Mouse (Mus musculus) limb, embryonic 14.5 days (tissue): ENCODE results near the gene Sec14l4. TPM values are rescaled to one million over a fixed set of nuclear protein-coding genes. Genes with fewer than 3 reads are reported as not detected.

ENCODE experiments used
- ATAC-seq: fragments of 200-750 bp; cut with Nextera tagmentation; 2 replicates; pipeline ENCODE4 v1.8.0; 2017; ENCODE audit warnings: low read depth, moderate number of reproducible peaks, moderate TSS enrichment; ENCODE audit not compliant: low FRiP score
- DNase-seq: peaks from one replicate; pipeline ENCODE4 v3.0.0-alpha.2; 2015; ENCODE audit warnings: low spot score
- H3K27ac ChIP-seq: fragments of 300-500 bp; sonication (generic); replicated peaks from 2 replicates; pipeline ENCODE4 v1.5.1; 2014; ENCODE audit warnings: low read depth, mild to moderate bottlenecking, low read length, moderate library complexity, mixed read lengths
- H3K27me3 ChIP-seq: fragments of 300-500 bp; sonication (generic); 2 replicates; pipeline ENCODE4 v1.6.1; 2014; ENCODE audit warnings: low read length, mixed read lengths; ENCODE audit not compliant: control insufficient read depth, insufficient read depth
- H3K36me3 ChIP-seq: fragments of 300-500 bp; sonication (generic); 2 replicates; pipeline ENCODE4 v1.6.1; 2014; ENCODE audit warnings: mild to moderate bottlenecking, low read length, moderate library complexity, mixed read lengths; ENCODE audit not compliant: control insufficient read depth, insufficient read depth
- H3K4me1 ChIP-seq: fragments of 300-500 bp; sonication (generic); 2 replicates; pipeline ENCODE4 v1.6.1; 2014; ENCODE audit warnings: antibody characterized with exemption, low read length, mixed read lengths; ENCODE audit not compliant: control insufficient read depth, insufficient read depth
- H3K4me2 ChIP-seq: fragments of 300-500 bp; sonication (generic); replicated peaks from 2 replicates; pipeline ENCODE4 v1.6.1; 2014; ENCODE audit warnings: low read depth, mild to moderate bottlenecking, low read length, moderate library complexity; ENCODE audit not compliant: severe bottlenecking
- H3K4me3 ChIP-seq: fragments of 300-500 bp; sonication (generic); replicated peaks from 2 replicates; pipeline ENCODE4 v1.5.1; 2014; ENCODE audit warnings: low read length
- H3K9ac ChIP-seq: fragments of 300-500 bp; sonication (generic); 2 replicates; pipeline ENCODE4 v1.6.1; 2014; ENCODE audit warnings: mild to moderate bottlenecking, low read depth, low read length, moderate library complexity; ENCODE audit not compliant: severe bottlenecking
- H3K9me3 ChIP-seq: fragments of 300-500 bp; sonication (generic); 2 replicates; pipeline ENCODE4 v1.6.1; 2016; ENCODE audit warnings: low read length; ENCODE audit not compliant: control insufficient read depth
- POLR2A ChIP-seq: fragments of 200-500 bp; IDR thresholded peaks from 2 replicates; pipeline ENCODE4 v1.8.0; 2012; ENCODE audit warnings: inconsistent platforms, mild to moderate bottlenecking, moderate library complexity, borderline replicate concordance; ENCODE audit not compliant: insufficient read depth, insufficient read length; ENCODE audit errors: extremely low read depth
- WGBS: fragments of 180-500 bp; shearing (Covaris S2); extraction: QIAGEN DNeasy Blood & Tissue Kit; methylation state at CpG from one replicate; pipeline ENCODE4 v1.1.7; 2014; 5-methylcytosine and 5-hydroxymethylcytosine counted together
- polyA plus RNA-seq, 2 experiments: library from polyadenylated mRNA; depleted of rRNA in 1 of 2; stranded (reverse) in 1 of 2; unstranded in 1 of 2; fragments of >200 nt; fragmentation: Nextera tagmentation in 1 of 2; extraction: Ambion mirVana in 1 of 2; gene quantifications; 2 replicates each; pipeline versions ENCODE4 v1.2.1 to v1.2.3; 2012 to 2014

The Sec14l4 gene
- polyA plus RNA-seq, 2 experiments = 0.11 to 0.14 TPM

GRCm38 (mm10) chr11:4060866-4061575, 29.8 kb downstream of the Sec14l4 start:
- WGBS = 63% methylated on average over 5 of the region's 5 CpGs
- H3K27ac ChIP-seq = no peak overlapping the region
- no peak overlapping the region for H3K4me2 ChIP-seq
- H3K9ac ChIP-seq = no peak overlapping the region
- H3K9me3 ChIP-seq = no peaks in the 10 kb centered on the region
- no peak for TF ChIP-seq POLR2A
- no peaks in the 10 kb centered on the region for H3K4me1 ChIP-seq
- H3K4me3 ChIP-seq = no peak overlapping the region
- H3K36me3 ChIP-seq = no peaks in the 10 kb centered on the region
- ATAC-seq (no peak), DNase-seq (no peak)
- H3K27me3 ChIP-seq = no peaks in the 10 kb centered on the region

GRCm38 (mm10) chr11:4062523-4062922, 31.3 kb downstream of the Sec14l4 start:
- Histone ChIP-seq H3K9ac (no peak overlapping the region), H3K4me1 (no peaks in the 10 kb centered on the region)
- no peak for ATAC-seq

GRCm38 (mm10) chr11:4062981-4063380, 31.7 kb downstream of the Sec14l4 start:
- Histone ChIP-seq H3K27me3 (no peaks in the 10 kb centered on the region), H3K4me1 (no peaks in the 10 kb centered on the region), H3K9ac (no peak overlapping the region), H3K4me3 (no peak overlapping the region), H3K4me2 (no peak overlapping the region), H3K36me3 (no peaks in the 10 kb centered on the region), H3K27ac (no peak overlapping the region), H3K9me3 (no peaks in the 10 kb centered on the region)
- ATAC-seq (no peak), DNase-seq (no peak)
- 34% methylated on average over 6 of the region's 6 CpGs for WGBS
- TF ChIP-seq POLR2A = no peak

More at GRCm38 (mm10) chr11:4062523-4062922, 31.3 kb downstream of the Sec14l4 start:
- H3K9me3 ChIP-seq = no peaks in the 10 kb centered on the region
- WGBS = 83% methylated on average over 4 of the region's 4 CpGs
- TF ChIP-seq POLR2A = no peak
- H3K27ac ChIP-seq = no peak overlapping the region
- H3K27me3 ChIP-seq = no peaks in the 10 kb centered on the region
- H3K36me3 ChIP-seq = no peaks in the 10 kb centered on the region
- no peak overlapping the region for H3K4me3 ChIP-seq
- H3K4me2 ChIP-seq = no peak overlapping the region
- no peak for DNase-seq

GRCm38 (mm10) chr11:4064627-4065122, 33.4 kb downstream of the Sec14l4 start, which contains the start of gene Sec14l3:
Gene Sec14l3 (plus strand): TSS chr11:4064841.
- Histone ChIP-seq H3K27ac (no peak within 1 kb of the TSS), H3K27me3 (no peaks in the 10 kb centered on the region), H3K36me3 (no peaks in the 10 kb centered on the region), H3K9me3 (no peaks in the 10 kb centered on the region), H3K4me3 (no peak within 1 kb of the TSS), H3K4me1 (no peaks in the 10 kb centered on the region), H3K4me2 (no peak within 1 kb of the TSS), H3K9ac (no peak within 1 kb of the TSS)
- no peak for TF ChIP-seq POLR2A
- DNase-seq (no peak), ATAC-seq (no peak)
- 50% methylated on average over 5 of the region's 5 CpGs for WGBS

- Histone ChIP-seq H3K4me1 (no peaks in the 10 kb centered on the region), H3K9ac (no peak overlapping the region), H3K27ac (no peak overlapping the region), H3K27me3 (no peaks in the 10 kb centered on the region), H3K4me3 (no peak overlapping the region), H3K36me3 (no peaks in the 10 kb centered on the region), H3K9me3 (no peaks in the 10 kb centered on the region), H3K4me2 (no peak overlapping the region)
- ATAC-seq (no peak), DNase-seq (no peak)
- 74% methylated on average over 1 of the region's 1 CpGs for WGBS
- no peak for TF ChIP-seq POLR2A
Measured at GRCm38 (mm10) chr11:4069664-4070063, 38.4 kb downstream of the Sec14l4 start.
